Mouse (Mus musculus) MEL (cell line): ENCODE measurements at regions not wholly inside any gene's neighbourhood (a gene's known extent, or its start where the extent isn't known, plus 50 kb on each side); places are given as distances from the start of the nearest gene placed in this dataset.

Experiments used
- DNase-seq: peaks from one replicate; pipeline ENCODE4 v3.0.0; 2011; ENCODE audit warnings: low read depth, low spot score
- H3K27ac ChIP-seq: 2 replicates; pipeline ENCODE4 v1.5.1; 2012; ENCODE audit warnings: low read depth, mild to moderate bottlenecking, control low read depth, low read length, moderate library complexity; ENCODE audit not compliant: control insufficient read depth
- H3K27me3 ChIP-seq, 2 experiments: fragments of 150-350 bp in 1 of 2; sonication (generic) in 1 of 2; 2 replicates each; pipeline ENCODE4 v1.6.1; 2012; ENCODE audit warnings: low read length in 2 of 2, mild to moderate bottlenecking in 2 of 2, improper control_type of control experiment in 1 of 2, moderate library complexity in 1 of 2; ENCODE audit not compliant: insufficient read depth in 2 of 2, control insufficient read depth in 1 of 2
- H3K36me3 ChIP-seq, 2 experiments: 2 replicates each; pipeline ENCODE4 v1.6.1; 2012 to 2014; ENCODE audit warnings: low read length in 2 of 2, improper control_type of control experiment in 1 of 2, inconsistent platforms in 1 of 2, mild to moderate bottlenecking in 1 of 2; ENCODE audit not compliant: insufficient read depth in 2 of 2, control insufficient read depth in 1 of 2
- H3K4me1 ChIP-seq, 2 experiments: fragments of 150-350 bp in 1 of 2; sonication (generic) in 1 of 2; 2 replicates each; pipeline ENCODE4 v1.6.1; 2012; ENCODE audit warnings: low read length in 2 of 2, improper control_type of control experiment in 1 of 2, mild to moderate bottlenecking in 1 of 2; ENCODE audit not compliant: insufficient read depth in 2 of 2, control insufficient read depth in 1 of 2
- H3K4me3 ChIP-seq, 2 experiments: fragments of 150-350 bp in 1 of 2; sonication (generic) in 1 of 2; 2 replicates each; pipeline ENCODE4 v1.5.1; 2012; ENCODE audit warnings: low read depth in 2 of 2, low read length in 2 of 2, mild to moderate bottlenecking in 2 of 2, moderate library complexity in 2 of 2, control low read depth in 1 of 2, improper control_type of control experiment in 1 of 2; ENCODE audit not compliant: control insufficient read depth in 1 of 2, insufficient read depth in 1 of 2
- H3K79me2 ChIP-seq: 2 replicates; pipeline ENCODE4 v1.6.1; 2012; ENCODE audit warnings: mild to moderate bottlenecking, low read length, moderate library complexity; ENCODE audit not compliant: control insufficient read depth, poor library complexity, insufficient read depth
- H3K9ac ChIP-seq: 2 replicates; pipeline ENCODE4 v1.6.1; 2012; ENCODE audit warnings: low read depth, mild to moderate bottlenecking, control low read depth, low read length, moderate library complexity; ENCODE audit not compliant: control insufficient read depth, poor library complexity, severe bottlenecking
- H3K9me3 ChIP-seq: fragments of 150-350 bp; sonication (generic); replicated peaks from 2 replicates; pipeline ENCODE4 v1.6.1; 2012; ENCODE audit warnings: mild to moderate bottlenecking, low read length, improper control_type of control experiment, moderate library complexity; ENCODE audit not compliant: insufficient read depth
- CHD1 ChIP-seq: IDR thresholded peaks from 2 replicates; pipeline ENCODE4 v1.6.1; 2012; ENCODE audit warnings: low read depth, mild to moderate bottlenecking, inconsistent platforms, low read length, improper control_type of control experiment
- CTCF ChIP-seq, 3 experiments: IDR thresholded peaks in 2 of 3; conservative IDR thresholded peaks in 1 of 3; 2 replicates each; pipeline ENCODE4 v1.5.1; 2011 to 2012; ENCODE audit warnings: low read length in 3 of 3, low read depth in 2 of 3, mild to moderate bottlenecking in 2 of 3, improper control_type of control experiment in 1 of 3, inconsistent platforms in 1 of 3, mixed read lengths in 1 of 3, moderate library complexity in 1 of 3; ENCODE audit not compliant: control insufficient read depth in 1 of 3, insufficient read depth in 1 of 3, poor library complexity in 1 of 3, severe bottlenecking in 1 of 3
- E2F4 ChIP-seq: IDR thresholded peaks from 2 replicates; pipeline ENCODE4 v1.6.1; 2011; ENCODE audit warnings: low read depth, low read length, improper control_type of control experiment, borderline replicate concordance
- ELF1 ChIP-seq: IDR thresholded peaks from 2 replicates; pipeline ENCODE4 v1.6.1; 2014; ENCODE audit warnings: low read depth, mild to moderate bottlenecking, inconsistent platforms, low read length, improper control_type of control experiment, moderate library complexity
- EP300 ChIP-seq, 2 experiments: IDR thresholded peaks; 2 replicates each; pipeline ENCODE4 v1.6.1; 2011; ENCODE audit warnings: improper control_type of control experiment in 2 of 2, low read length in 2 of 2, low read depth in 1 of 2, mild to moderate bottlenecking in 1 of 2
- GATA1 ChIP-seq: IDR thresholded peaks from 2 replicates; pipeline ENCODE4 v1.6.1; 2011; ENCODE audit warnings: low read depth, low read length, improper control_type of control experiment
- HCFC1 ChIP-seq: IDR thresholded peaks from 2 replicates; pipeline ENCODE4 v1.6.1; 2012; ENCODE audit warnings: low read depth, mild to moderate bottlenecking, inconsistent platforms, low read length, improper control_type of control experiment, moderate library complexity
- JUND ChIP-seq: IDR thresholded peaks from 2 replicates; pipeline ENCODE4 v1.6.1; 2011; ENCODE audit warnings: low read depth, mild to moderate bottlenecking, improper control_type of control experiment, low read length
- KAT2A ChIP-seq: conservative IDR thresholded peaks from 2 replicates; pipeline ENCODE4 v1.6.1; 2012; ENCODE audit warnings: low read depth, low read length, improper control_type of control experiment, inconsistent platforms
- MAFK ChIP-seq: IDR thresholded peaks from 2 replicates; pipeline ENCODE4 v1.6.1; 2011; ENCODE audit warnings: low read depth, mild to moderate bottlenecking, low read length, improper control_type of control experiment, borderline replicate concordance
- MEF2A ChIP-seq: IDR thresholded peaks from 2 replicates; pipeline ENCODE4 v1.6.1; 2014; ENCODE audit warnings: low read depth, mild to moderate bottlenecking, inconsistent platforms, low read length, improper control_type of control experiment; ENCODE audit not compliant: poor library complexity, insufficient replicate concordance, severe bottlenecking; ENCODE audit errors: extremely low read depth
- MYC ChIP-seq: IDR thresholded peaks from 2 replicates; pipeline ENCODE4 v1.6.1; 2011; ENCODE audit warnings: low read depth, mild to moderate bottlenecking, low read length, improper control_type of control experiment, moderate library complexity
- NELFE ChIP-seq: IDR thresholded peaks from 2 replicates; pipeline ENCODE4 v1.6.1; 2011; ENCODE audit warnings: low read depth, low read length, improper control_type of control experiment
- NRF1 ChIP-seq: IDR thresholded peaks from 2 replicates; pipeline ENCODE4 v1.6.1; 2014; ENCODE audit warnings: low read depth, mild to moderate bottlenecking, inconsistent platforms, low read length, improper control_type of control experiment, moderate library complexity; ENCODE audit not compliant: poor library complexity, insufficient read depth, severe bottlenecking
- POLR2A ChIP-seq, 2 experiments: IDR thresholded peaks; 2 replicates each; pipeline ENCODE4 v1.6.1; 2011 to 2012; ENCODE audit warnings: low read length in 2 of 2, mild to moderate bottlenecking in 2 of 2, control low read depth in 1 of 2, improper control_type of control experiment in 1 of 2, low read depth in 1 of 2, moderate library complexity in 1 of 2; ENCODE audit not compliant: control insufficient read depth in 1 of 2, insufficient read depth in 1 of 2, poor library complexity in 1 of 2
- POLR2AphosphoS2 ChIP-seq: IDR thresholded peaks from 2 replicates; pipeline ENCODE4 v1.6.1; 2011; ENCODE audit warnings: low read length, improper control_type of control experiment
- POLR2AphosphoS5 ChIP-seq: IDR thresholded peaks from 2 replicates; pipeline ENCODE4 v1.6.1; 2012; ENCODE audit warnings: low read depth, borderline replicate concordance, mild to moderate bottlenecking, inconsistent platforms, low read length, moderate library complexity, mixed read lengths
- RAD21 ChIP-seq: IDR thresholded peaks from 2 replicates; pipeline ENCODE4 v1.6.1; 2011; ENCODE audit warnings: mild to moderate bottlenecking, low read depth, low read length, improper control_type of control experiment
- SMC3 ChIP-seq: IDR thresholded peaks from 2 replicates; pipeline ENCODE4 v1.6.1; 2011; ENCODE audit warnings: low read depth, low read length, improper control_type of control experiment
- USF1 ChIP-seq: IDR thresholded peaks from 2 replicates; pipeline ENCODE4 v1.6.1; 2014; ENCODE audit warnings: low read depth, mild to moderate bottlenecking, inconsistent platforms, low read length, improper control_type of control experiment, moderate library complexity
- ZKSCAN1 ChIP-seq: IDR thresholded peaks from 2 replicates; pipeline ENCODE4 v1.6.1; 2012; ENCODE audit warnings: low read depth, mild to moderate bottlenecking, inconsistent platforms, low read length, improper control_type of control experiment, moderate library complexity
- ZNF384 ChIP-seq: IDR thresholded peaks from 2 replicates; pipeline ENCODE4 v1.6.1; 2012; ENCODE audit warnings: low read depth, mild to moderate bottlenecking, inconsistent platforms, low read length, improper control_type of control experiment

GRCm38 (mm10) chr5:148742158-148742835, 186.8 kb downstream of the Katnal1 start:
- Histone ChIP-seq H3K79me2 (no peaks in the 10 kb centered on the region; the same call in 1 of the 2 replicates), H3K27me3 (no peaks in the 10 kb centered on the region), H3K4me3 (peak overlapping the region; percentile 62 to 68), H3K9me3 (no peaks in the 10 kb centered on the region), H3K27ac (peak overlapping the region; percentile 73), H3K36me3 (peaks cover 0 to 3% of the 10 kb centered on the region in 2 experiments; a peak in 2 of 4 replicates), H3K4me1 (peaks cover 0 to 10% of the 10 kb centered on the region in 2 experiments; a peak in 2 of 4 replicates), H3K9ac (peak overlapping the region; percentile 70)
- TF ChIP-seq USF1 (no peak), POLR2AphosphoS2 (no peak), MEF2A (no peak), SMC3 (peak; percentile 13; the same call in 1 of the 2 replicates), MYC (no peak), ZNF384 (no peak), CTCF (IDR thresholded peaks at IDR 0.05 in 2 of 3, conservative IDR thresholded peaks at IDR 0.05 in 1 of 3; ENCODE audit: control insufficient read depth in 1 of 3, insufficient read depth in 1 of 3, low read depth in 2 of 3, low read length in 3 of 3, poor library complexity in 1 of 3, severe bottlenecking in 1 of 3) (peak; percentile 47 to 72 (median 58)), E2F4 (no peak), MAFK (no peak), RAD21 (peak; percentile 30), POLR2A (IDR thresholded peaks at IDR 0.05; ENCODE audit: control insufficient read depth in 1 of 2, insufficient read depth in 1 of 2, low read depth in 1 of 2, low read length in 2 of 2, poor library complexity in 1 of 2) (no peak)
- DNase-seq = peak; percentile 33

GRCm38 (mm10) chr5:148741267-148742004, 187.7 kb downstream of the Katnal1 start:
- peak overlapping the region; percentile 70 for H3K9ac ChIP-seq
- H3K79me2 ChIP-seq = no peaks in the 10 kb centered on the region; the same call in 1 of the 2 replicates
- peak overlapping the region; percentile 73 for H3K27ac ChIP-seq
- no peaks in the 10 kb centered on the region for H3K27me3 ChIP-seq
- H3K9me3 ChIP-seq = no peaks in the 10 kb centered on the region
- TF ChIP-seq EP300 (IDR thresholded peaks at IDR 0.05; ENCODE audit: low read depth in 1 of 2, low read length in 2 of 2) = peak; percentile 22 to 35; a peak in 3 of 4 replicates
- TF ChIP-seq JUND = no peak
- TF ChIP-seq KAT2A = peak; percentile 55
- peak; percentile 52; the same call in 1 of the 2 replicates for TF ChIP-seq ZKSCAN1
- 0 out of 2 replicates have a peak, but pooled peaks have one; percentile 23 for TF ChIP-seq MYC
- peak; percentile 65 for TF ChIP-seq NRF1
- peak; percentile 20 to 61; a peak in 2 of 4 replicates for TF ChIP-seq POLR2A (IDR thresholded peaks at IDR 0.05; ENCODE audit: control insufficient read depth in 1 of 2, insufficient read depth in 1 of 2, low read depth in 1 of 2, low read length in 2 of 2, poor library complexity in 1 of 2)
- TF ChIP-seq CHD1 = no peak
- no peak for TF ChIP-seq MEF2A
- peak; percentile 27; the same call in 1 of the 2 replicates for TF ChIP-seq GATA1
- peak; percentile 91 for TF ChIP-seq HCFC1
- TF ChIP-seq POLR2AphosphoS5 = no peak
- TF ChIP-seq ELF1 = peak; percentile 84
- peak; percentile 44 for TF ChIP-seq NELFE
- peak; percentile 86 for DNase-seq
- peaks cover 0 to 10% of the 10 kb centered on the region in 2 experiments; a peak in 2 of 4 replicates for H3K4me1 ChIP-seq
- peak overlapping the region; percentile 62 to 68 for H3K4me3 ChIP-seq
- H3K36me3 ChIP-seq = peaks cover 0 to 3% of the 10 kb centered on the region in 2 experiments; a peak in 2 of 4 replicates
